Mouse (Mus musculus): ENCODE data around the gene 1810037I17Rik. TPM values are rescaled to one million over a fixed set of nuclear protein-coding genes. Genes with fewer than 3 reads are reported as not detected.

Gene 1810037I17Rik
- polyA plus RNA-seq (2016; fragmentation: Nextera tagmentation; extraction: Ambion mirVana) = 86.6 and 90.4 TPM in 2 replicates

DNA sequence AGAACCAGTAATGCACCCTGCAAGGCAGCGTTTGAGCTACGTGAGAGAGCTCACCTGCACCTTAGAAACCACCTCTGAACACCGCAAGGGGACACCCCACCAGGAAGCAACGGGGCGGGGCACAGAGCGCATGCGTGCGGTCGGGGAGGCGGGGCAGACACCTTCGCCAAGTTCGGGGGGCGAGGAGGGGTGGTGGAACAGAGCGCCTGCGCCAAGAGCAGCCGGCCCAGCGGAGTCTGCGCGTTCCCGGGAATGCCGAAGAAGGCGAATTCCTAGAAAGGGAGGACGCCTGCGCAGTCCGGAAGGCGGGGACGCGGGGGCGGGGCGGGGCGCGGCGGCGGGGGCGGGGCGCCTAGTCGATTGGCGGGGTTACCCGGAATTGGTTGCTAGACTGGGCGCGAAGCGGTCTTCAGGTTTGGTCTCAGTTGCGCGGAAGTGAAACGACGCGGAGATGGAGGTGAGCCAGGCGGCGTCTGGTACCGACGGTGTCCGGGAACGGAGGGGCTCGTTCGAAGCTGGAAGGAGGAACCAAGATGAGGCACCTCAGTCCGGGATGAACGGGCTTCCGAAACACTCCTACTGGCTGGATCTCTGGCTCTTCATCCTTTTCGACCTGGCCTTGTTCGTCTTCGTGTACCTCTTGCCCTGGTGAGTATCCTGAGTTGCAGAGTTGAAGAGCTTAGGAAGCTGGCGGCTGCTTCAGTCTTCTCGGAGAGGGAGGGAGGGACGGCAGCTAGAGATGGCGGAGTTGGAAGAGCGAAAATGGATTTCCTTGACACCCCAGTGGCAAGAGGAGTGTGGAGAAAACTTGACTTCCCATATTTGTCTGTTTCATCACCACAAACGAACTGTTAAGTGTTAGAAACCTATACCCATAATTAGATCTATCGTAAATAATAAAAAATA, at the start of gene 1810037I17Rik:
Gene 1810037I17Rik (plus strand): TSS at position 195 of the 906 bp plus-strand sequence.
- under 1% methylated on average over 68 of the region's 68 CpGs for WGBS
- Histone ChIP-seq H3K4me2 (replicated peaks) (peak within 1 kb of the TSS; percentile 54), H3K9me3 (no peaks in the 10 kb centered on the region), H3K4me1 (0 out of 2 replicates have a peak, but pooled peaks cover 5% of the 10 kb centered on the region), H3K27me3 (replicated peaks) (no peaks in the 10 kb centered on the region), H3K9ac (peak within 1 kb of the TSS; percentile 56), H3K4me3 (peak within 1 kb of the TSS; percentile 54), H3K36me3 (peaks cover 4% of the 10 kb centered on the region; the same call in 1 of the 2 replicates), H3K27ac (0 out of 2 replicates have a peak within 1 kb of the TSS, but pooled peaks have one; percentile 10)
- ATAC-seq (ENCODE audit: low FRiP score, low read depth) = peak; percentile 99

DNA sequence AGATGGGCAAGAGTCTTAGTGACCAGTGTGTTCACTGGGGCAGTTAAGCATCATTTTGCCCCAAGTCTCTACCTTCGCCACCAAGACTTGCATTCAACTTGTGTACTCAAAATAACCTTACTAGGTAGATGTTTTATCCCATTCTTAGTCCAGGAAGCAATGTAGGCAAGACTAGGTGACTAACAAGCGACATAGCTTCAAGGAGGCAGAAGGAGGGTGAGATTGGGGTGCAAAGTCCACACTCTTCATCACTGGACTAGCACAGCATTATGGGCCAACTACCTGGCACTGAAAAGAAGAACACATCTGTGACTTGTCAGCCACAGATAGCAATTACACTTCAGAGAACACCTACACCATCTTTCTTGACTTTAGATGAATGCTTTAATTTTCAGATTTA, 47.1 kb upstream of the 1810037I17Rik start:
- Histone ChIP-seq H3K27me3 (replicated peaks) (no peaks in the 10 kb centered on the region), H3K4me2 (replicated peaks) (no peak overlapping the region), H3K4me3 (no peak overlapping the region), H3K36me3 (no peaks in the 10 kb centered on the region), H3K9me3 (no peaks in the 10 kb centered on the region), H3K27ac (no peak overlapping the region), H3K9ac (no peak overlapping the region), H3K4me1 (no peaks in the 10 kb centered on the region)
- WGBS = 88% methylated on average over 2 of the region's 2 CpGs
- no peak for ATAC-seq (ENCODE audit: low FRiP score, low read depth)

DNA sequence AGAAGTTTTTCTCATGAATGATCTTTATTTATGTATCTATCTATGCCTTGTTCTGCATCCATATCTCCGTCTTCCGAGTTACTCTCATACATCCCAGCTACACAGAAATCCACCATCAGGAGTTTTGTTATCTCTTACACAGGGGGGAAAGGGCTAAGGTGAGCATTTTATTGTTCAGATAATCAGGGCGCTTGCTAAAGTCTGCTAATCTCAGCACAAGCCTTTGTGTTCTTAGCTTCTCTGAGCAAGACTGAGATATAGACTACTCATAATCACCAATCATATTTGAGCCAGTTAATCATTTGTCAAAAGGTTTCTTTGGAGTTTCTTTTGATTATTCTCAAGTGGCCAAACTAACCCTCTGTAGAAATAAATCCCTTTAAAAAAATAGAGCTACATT, 46.5 kb upstream of the 1810037I17Rik start:
- no peak overlapping the region for H3K9ac ChIP-seq
- no peaks in the 10 kb centered on the region for H3K36me3 ChIP-seq
- no peak overlapping the region for H3K27ac ChIP-seq
- H3K27me3 ChIP-seq (replicated peaks) = no peaks in the 10 kb centered on the region
- H3K4me3 ChIP-seq = no peak overlapping the region
- no peaks in the 10 kb centered on the region for H3K4me1 ChIP-seq
- H3K9me3 ChIP-seq = no peaks in the 10 kb centered on the region
- H3K4me2 ChIP-seq (replicated peaks) = no peak overlapping the region
- no peak for ATAC-seq (ENCODE audit: low FRiP score, low read depth)
- WGBS = 96% methylated on average over 3 of the region's 3 CpGs

DNA sequence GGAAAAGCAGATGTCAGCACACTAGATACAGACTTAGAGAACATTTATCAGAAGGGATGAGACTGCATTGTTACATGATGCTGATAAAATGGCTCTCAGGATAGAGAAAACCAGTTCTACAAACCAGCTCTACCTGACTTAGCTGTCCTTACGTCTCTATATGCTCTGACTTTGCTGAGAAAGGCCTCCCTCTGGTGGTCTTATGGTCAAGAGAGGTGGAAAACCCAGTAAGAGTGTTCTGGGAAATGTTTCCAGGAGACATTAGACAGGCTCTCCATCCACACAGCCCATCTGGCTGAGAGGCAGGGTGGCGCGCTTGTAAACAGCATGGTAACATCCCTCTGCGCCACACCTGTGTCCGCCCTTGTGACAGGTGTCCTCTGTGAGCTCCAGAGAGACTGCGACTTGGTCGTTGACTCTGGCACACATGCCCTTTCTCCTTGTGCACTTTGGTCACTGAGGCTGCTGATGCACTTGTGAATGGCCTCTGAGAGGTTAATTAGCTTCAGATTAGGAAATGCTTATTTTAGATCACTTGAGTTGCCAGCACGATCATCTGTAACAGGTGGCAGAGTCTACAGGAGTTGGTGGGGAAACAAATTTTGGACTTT, 45.2 kb upstream of the 1810037I17Rik start:
- no peak overlapping the region for H3K9ac ChIP-seq
- H3K4me3 ChIP-seq = no peak overlapping the region
- H3K27ac ChIP-seq = no peak overlapping the region
- no peaks in the 10 kb centered on the region for H3K27me3 ChIP-seq (replicated peaks)
- no peaks in the 10 kb centered on the region for H3K9me3 ChIP-seq
- H3K4me2 ChIP-seq (replicated peaks) = no peak overlapping the region
- ATAC-seq (ENCODE audit: low FRiP score, low read depth) = no peak
- no peaks in the 10 kb centered on the region for H3K4me1 ChIP-seq
- whole genome bisulfite sequencing = 90% methylated on average over 8 of the region's 8 CpGs
- H3K36me3 ChIP-seq = no peaks in the 10 kb centered on the region

DNA sequence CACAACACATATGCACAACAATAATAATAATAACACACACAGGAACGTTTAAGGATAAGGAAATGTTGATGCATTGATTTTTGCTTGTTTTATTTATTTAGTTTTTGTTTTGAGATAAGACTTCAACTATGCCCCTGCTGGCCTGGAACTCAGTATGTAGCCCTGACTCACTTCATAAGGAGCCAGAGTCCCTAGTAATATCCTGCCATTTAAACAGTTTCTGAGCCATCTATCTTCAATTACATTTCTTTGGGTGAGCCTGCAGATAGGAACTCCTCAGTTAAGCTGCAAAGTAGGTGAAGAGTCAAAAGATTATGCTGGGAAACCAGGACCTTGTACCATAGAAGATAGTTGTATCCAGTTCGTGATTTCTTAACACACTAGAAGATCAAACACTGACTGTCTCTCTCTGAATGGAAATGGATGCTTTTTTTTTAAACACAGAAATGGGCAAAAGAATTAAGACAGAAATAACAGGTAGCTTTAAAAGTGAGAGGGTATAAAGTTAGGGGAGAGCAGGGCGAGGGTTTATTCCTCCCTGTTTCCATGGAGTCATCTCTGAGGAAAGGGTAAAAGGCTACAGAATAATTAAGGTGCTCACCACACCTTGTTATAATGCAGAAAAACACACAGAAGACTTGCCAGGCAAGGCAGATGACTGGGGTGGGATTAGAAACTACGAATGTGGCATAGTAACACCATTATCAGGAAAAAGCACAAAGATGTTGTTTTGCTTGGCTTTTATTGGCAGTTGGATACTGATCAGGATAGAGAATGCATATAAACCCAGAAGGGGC, 36.3 kb upstream of the 1810037I17Rik start:
- Histone ChIP-seq H3K4me3 (no peak overlapping the region), H3K27ac (no peak overlapping the region), H3K36me3 (no peaks in the 10 kb centered on the region), H3K27me3 (replicated peaks) (no peaks in the 10 kb centered on the region), H3K9me3 (no peaks in the 10 kb centered on the region), H3K4me1 (no peaks in the 10 kb centered on the region), H3K4me2 (replicated peaks) (no peak overlapping the region), H3K9ac (no peak overlapping the region)
- WGBS = 82% methylated on average over 4 of the region's 4 CpGs
- ATAC-seq (ENCODE audit: low FRiP score, low read depth) = no peak

DNA sequence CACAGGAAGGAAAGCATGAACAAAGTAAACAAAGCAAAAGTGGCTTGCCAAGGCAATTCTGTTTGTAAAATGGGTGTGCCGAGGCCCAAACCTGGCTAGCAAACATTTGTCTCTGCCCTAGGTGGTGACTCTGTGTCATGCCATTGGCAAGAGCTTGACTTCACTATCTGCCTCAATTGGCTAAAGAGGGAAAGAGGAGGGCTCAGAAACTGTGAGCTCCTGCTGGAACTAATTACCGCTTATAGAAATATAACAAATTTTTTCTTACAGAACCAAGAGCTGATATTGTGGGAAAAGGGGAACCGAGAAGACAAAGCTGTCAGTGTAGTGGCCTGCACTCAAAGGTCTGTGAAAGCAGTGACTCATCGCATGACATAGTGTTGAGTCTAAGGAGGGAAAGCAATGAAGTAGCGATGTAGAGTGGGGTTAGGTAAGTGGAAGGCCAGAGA, 35.6 kb upstream of the 1810037I17Rik start:
- WGBS = 88% methylated on average over 5 of the region's 5 CpGs
- Histone ChIP-seq H3K4me3 (no peak overlapping the region), H3K9me3 (no peaks in the 10 kb centered on the region), H3K4me2 (replicated peaks) (no peak overlapping the region), H3K27me3 (replicated peaks) (no peaks in the 10 kb centered on the region), H3K9ac (no peak overlapping the region), H3K36me3 (no peaks in the 10 kb centered on the region), H3K27ac (no peak overlapping the region), H3K4me1 (no peaks in the 10 kb centered on the region)
- ATAC-seq (ENCODE audit: low FRiP score, low read depth) = no peak

DNA sequence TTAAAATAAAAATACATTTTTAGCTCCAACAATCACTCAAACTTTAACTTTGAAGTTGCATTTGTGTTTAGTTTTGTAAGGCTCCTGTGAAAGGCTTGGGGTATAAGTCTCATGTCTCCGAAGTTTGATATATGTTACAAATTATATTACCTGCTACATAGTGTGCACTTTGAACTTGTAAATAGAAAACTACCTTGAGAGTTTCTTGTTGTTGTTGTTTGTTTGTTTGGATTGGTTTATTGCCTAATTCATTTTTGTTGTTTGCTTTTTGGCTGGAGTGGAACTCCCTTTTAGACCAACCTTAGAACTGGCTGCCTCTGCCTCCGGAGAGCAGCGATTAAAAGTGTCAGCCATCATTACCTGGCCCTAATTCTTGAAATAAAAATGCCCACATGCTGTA, 29.2 kb upstream of the 1810037I17Rik start, which contains the start of gene Fabp2:
Gene Fabp2 (plus strand): TSS at position 301 of the 400 bp plus-strand sequence.
- Histone ChIP-seq H3K27ac (no peak within 1 kb of the TSS), H3K9ac (no peak within 1 kb of the TSS), H3K4me2 (replicated peaks) (no peak within 1 kb of the TSS), H3K36me3 (no peaks in the 10 kb centered on the region), H3K4me1 (no peaks in the 10 kb centered on the region), H3K9me3 (no peaks in the 10 kb centered on the region), H3K4me3 (no peak within 1 kb of the TSS), H3K27me3 (replicated peaks) (no peaks in the 10 kb centered on the region)
- ATAC-seq (ENCODE audit: low FRiP score, low read depth) = no peak
- WGBS = 95% methylated on average over 3 of the region's 3 CpGs

DNA sequence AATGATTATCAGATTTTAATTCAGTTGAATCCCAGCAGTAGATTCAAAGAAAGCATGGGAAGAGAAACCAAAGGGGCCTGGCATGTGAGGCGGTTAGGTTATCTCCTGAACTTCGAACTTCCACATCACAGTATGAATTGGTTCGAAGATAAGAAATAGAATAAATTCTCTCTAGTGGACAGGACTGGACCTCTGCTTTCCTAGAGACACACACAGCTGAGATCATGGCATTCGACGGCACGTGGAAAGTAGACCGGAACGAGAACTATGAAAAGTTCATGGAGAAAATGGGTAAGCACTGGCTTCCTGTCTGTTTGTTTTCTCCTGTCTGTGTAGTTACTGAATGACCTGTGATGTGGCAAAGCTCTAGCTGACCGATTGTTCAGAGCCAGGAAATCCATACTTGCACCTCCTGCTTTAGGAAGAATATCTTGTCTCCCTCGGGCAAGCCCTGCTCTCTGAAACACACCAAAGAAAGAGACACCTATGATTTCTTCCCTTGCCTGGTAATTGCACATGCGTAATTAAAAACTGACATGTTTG, 28.7 kb upstream of the 1810037I17Rik start:
- Histone ChIP-seq H3K36me3 (no peaks in the 10 kb centered on the region), H3K4me2 (replicated peaks) (no peak overlapping the region), H3K9ac (no peak overlapping the region), H3K4me3 (no peak overlapping the region), H3K9me3 (no peaks in the 10 kb centered on the region), H3K4me1 (no peaks in the 10 kb centered on the region), H3K27me3 (replicated peaks) (no peaks in the 10 kb centered on the region), H3K27ac (no peak overlapping the region)
- WGBS = 88% methylated on average over 11 of the region's 11 CpGs
- ATAC-seq (ENCODE audit: low FRiP score, low read depth) = no peak

DNA sequence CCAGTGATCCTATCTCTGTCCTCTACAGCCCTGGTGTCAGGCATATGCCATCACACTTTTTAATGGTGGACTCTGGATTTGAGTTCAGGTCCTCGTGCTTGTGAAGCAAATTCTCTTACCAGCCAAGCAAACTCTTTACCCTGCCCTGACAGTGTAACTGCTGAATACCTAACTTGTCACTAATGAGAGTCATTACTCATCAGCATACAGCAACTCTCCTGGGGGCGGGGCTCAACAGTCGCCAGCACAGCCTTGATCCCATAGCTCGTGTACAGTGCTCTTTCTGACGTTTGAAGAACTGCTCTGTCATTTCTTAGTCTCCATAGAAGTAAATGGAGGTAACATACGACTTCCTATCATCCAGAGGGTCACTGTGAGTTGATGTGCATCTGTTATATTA, 25.7 kb upstream of the 1810037I17Rik start:
- no peak overlapping the region for H3K27ac ChIP-seq
- no peak for ATAC-seq (ENCODE audit: low FRiP score, low read depth)
- no peaks in the 10 kb centered on the region for H3K4me1 ChIP-seq
- H3K9ac ChIP-seq = no peak overlapping the region
- WGBS = 70% methylated on average over 6 of the region's 6 CpGs
- H3K36me3 ChIP-seq = no peaks in the 10 kb centered on the region
- H3K9me3 ChIP-seq = no peaks in the 10 kb centered on the region
- no peaks in the 10 kb centered on the region for H3K27me3 ChIP-seq (replicated peaks)
- no peak overlapping the region for H3K4me3 ChIP-seq
- no peak overlapping the region for H3K4me2 ChIP-seq (replicated peaks)

DNA sequence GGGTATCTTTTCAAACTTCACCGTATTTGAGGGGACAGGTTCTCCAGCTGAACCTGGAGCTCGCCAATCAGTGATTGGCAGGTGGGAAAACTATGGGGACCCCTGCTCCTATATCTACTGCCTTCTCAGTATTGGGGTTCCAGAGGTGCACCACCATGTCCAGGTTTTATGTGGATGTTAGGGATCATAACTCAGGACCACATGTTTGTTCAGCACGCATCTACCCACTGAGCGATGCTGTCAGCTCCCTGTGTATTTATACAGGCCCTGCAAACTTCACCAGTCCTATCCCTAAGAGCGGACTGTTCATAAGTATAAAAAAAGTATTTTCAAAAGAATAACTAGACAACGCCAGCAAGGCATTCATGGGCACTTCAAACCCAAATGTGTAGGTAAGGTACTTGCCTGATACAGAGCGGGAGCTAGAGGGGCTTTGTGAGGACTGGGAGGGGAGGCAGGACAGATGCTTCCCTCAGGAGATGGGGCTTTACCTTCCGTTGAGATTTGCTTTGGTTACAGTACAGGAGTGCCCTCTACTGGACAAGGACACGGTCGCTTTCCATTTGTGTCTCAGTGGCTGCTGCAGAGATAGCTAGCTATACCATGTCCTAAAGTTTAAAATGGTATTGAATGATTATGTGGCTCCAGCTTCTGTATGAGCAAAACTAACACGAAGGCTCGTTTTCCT, 20.1 kb upstream of the 1810037I17Rik start:
- Histone ChIP-seq H3K4me1 (no peaks in the 10 kb centered on the region), H3K27me3 (replicated peaks) (no peaks in the 10 kb centered on the region), H3K9ac (no peak overlapping the region), H3K4me2 (replicated peaks) (no peak overlapping the region), H3K36me3 (no peaks in the 10 kb centered on the region), H3K27ac (no peak overlapping the region), H3K4me3 (no peak overlapping the region), H3K9me3 (no peaks in the 10 kb centered on the region)
- 47% methylated on average over 12 of the region's 12 CpGs for WGBS
- peak; percentile 70; the same call in 1 of the 2 replicates for ATAC-seq (ENCODE audit: low FRiP score, low read depth)

DNA sequence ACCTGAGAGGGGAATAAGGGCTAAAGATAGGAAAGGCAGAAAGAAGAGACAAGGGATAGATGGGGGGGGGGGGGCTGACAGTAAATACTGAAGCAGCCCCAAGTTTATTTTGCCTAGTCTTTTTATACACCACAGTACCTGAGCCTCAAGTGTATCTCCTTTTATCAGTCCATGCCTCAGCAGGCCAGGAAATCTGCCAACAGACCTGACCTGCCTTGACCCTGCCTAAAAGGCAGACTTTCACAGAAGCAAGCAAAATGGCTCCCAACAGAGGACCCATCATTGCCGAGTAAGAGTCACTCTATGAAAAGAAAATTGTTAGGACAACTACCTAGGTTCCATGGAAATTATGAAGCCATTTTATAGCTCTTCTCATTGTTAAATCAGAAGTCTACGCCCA, 16.2 kb upstream of the 1810037I17Rik start:
- H3K4me2 ChIP-seq (replicated peaks) = no peak overlapping the region
- WGBS = 86% methylated on average over 2 of the region's 2 CpGs
- H3K36me3 ChIP-seq = no peaks in the 10 kb centered on the region
- H3K4me3 ChIP-seq = no peak overlapping the region
- H3K27ac ChIP-seq = no peak overlapping the region
- no peak overlapping the region for H3K9ac ChIP-seq
- ATAC-seq (ENCODE audit: low FRiP score, low read depth) = no peak
- no peaks in the 10 kb centered on the region for H3K4me1 ChIP-seq
- no peaks in the 10 kb centered on the region for H3K27me3 ChIP-seq (replicated peaks)
- H3K9me3 ChIP-seq = no peaks in the 10 kb centered on the region
